Mouse (Mus musculus): ENCODE measurements around the gene Mrps11.

DNA sequence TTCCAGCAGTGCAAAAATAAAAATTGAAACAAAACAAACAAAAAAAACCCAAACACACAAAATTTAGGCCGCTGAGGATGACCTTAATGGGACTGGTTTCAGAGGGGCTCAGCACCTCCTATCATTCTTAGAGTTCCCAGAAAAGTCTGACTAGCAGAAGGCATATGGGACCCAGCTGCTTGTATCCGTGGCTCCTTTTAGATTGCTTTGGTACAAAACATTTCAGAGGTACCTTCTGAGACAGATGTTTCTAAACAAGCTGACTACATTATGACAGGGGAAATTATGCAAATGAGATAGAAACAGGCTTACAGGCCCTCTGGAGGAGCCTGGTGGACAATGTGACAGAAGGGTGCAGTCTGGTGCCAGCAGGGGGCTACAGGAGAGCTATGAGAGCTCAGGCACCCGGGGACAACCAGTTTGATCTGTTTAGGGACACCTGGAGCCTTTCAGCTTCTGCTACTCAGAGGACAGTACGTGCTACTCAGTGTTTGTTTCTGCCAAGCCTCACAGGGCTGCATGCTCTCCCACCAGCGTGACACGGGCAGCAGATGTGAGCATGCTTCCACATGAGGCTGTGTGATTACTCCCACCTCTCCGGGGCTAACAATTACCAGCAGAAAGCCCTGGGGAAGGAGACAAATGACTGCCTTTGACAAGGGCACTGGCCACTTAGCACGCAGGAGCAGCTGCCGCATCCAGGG lies 43.9 kb downstream of the Mrps11 start:
- TF ChIP-seq CTCF (IDR thresholded peaks at IDR 0.05; ENCODE audit: control insufficient read depth, insufficient read depth, insufficient read length) (no peak), MYOG (IDR thresholded peaks at IDR 0.05; ENCODE audit: control insufficient read depth, extremely low read depth, insufficient read length) (no peak), MAX (IDR thresholded peaks at IDR 0.05) (no peak)
